Mouse (Mus musculus): ENCODE results near the gene Hs1bp3. TPM values are rescaled to one million over a fixed set of nuclear protein-coding genes. Genes with fewer than 3 reads are reported as not detected.

Gene Hs1bp3
- 10 to 100 TPM; 13.9 to 20.3 (median 17.1) TPM for total RNA-seq (2022)

- DNase-seq (ENCODE audit: low spot score) = peak; percentile 77
Observed at GRCm38 (mm10) chr12:8313270-8313771, at the start of gene Hs1bp3. Gene Hs1bp3 (plus strand): TSS chr12:8313432.

- DNase-seq (ENCODE audit: low spot score) = no peak
Observed at GRCm38 (mm10) chr12:8266311-8266710, 46.9 kb upstream of the Hs1bp3 start.

- DNase-seq (ENCODE audit: low spot score) = no peak
Observed at GRCm38 (mm10) chr12:8269627-8270026, 43.6 kb upstream of the Hs1bp3 start.

- DNase-seq (ENCODE audit: low spot score) = no peak
Observed at GRCm38 (mm10) chr12:8271405-8271804, 41.8 kb upstream of the Hs1bp3 start.

- no peak for DNase-seq (ENCODE audit: low spot score)
Observed at GRCm38 (mm10) chr12:8273471-8274171, 39.6 kb upstream of the Hs1bp3 start.

- DNase-seq (ENCODE audit: low spot score) = no peak
Observed at GRCm38 (mm10) chr12:8275424-8275823, 37.8 kb upstream of the Hs1bp3 start.

- no peak for DNase-seq (ENCODE audit: low spot score)
Observed at GRCm38 (mm10) chr12:8281225-8282017, 31.8 kb upstream of the Hs1bp3 start.

GRCm38 (mm10) chr12:8287970-8288369 is 25.3 kb upstream of the Hs1bp3 start:
- DNase-seq (ENCODE audit: low spot score) = no peak

- DNase-seq (ENCODE audit: low spot score) = no peak
Observed at GRCm38 (mm10) chr12:8289099-8289498, 24.1 kb upstream of the Hs1bp3 start.

GRCm38 (mm10) chr12:8289499-8289898 is 23.7 kb upstream of the Hs1bp3 start:
- no peak for DNase-seq (ENCODE audit: low spot score)

GRCm38 (mm10) chr12:8291157-8291853 is 21.9 kb upstream of the Hs1bp3 start:
- no peak for DNase-seq (ENCODE audit: low spot score)

GRCm38 (mm10) chr12:8295307-8295913 is 17.8 kb upstream of the Hs1bp3 start:
- no peak for DNase-seq (ENCODE audit: low spot score)

GRCm38 (mm10) chr12:8296154-8296553 is 17.1 kb upstream of the Hs1bp3 start:
- DNase-seq (ENCODE audit: low spot score) = no peak

GRCm38 (mm10) chr12:8297586-8298214 is 15.5 kb upstream of the Hs1bp3 start:
- DNase-seq (ENCODE audit: low spot score) = no peak

GRCm38 (mm10) chr12:8298361-8299142 is 14.7 kb upstream of the Hs1bp3 start:
- DNase-seq (ENCODE audit: low spot score) = no peak

GRCm38 (mm10) chr12:8299143-8300110 is 13.8 kb upstream of the Hs1bp3 start:
- no peak for DNase-seq (ENCODE audit: low spot score)

- no peak for DNase-seq (ENCODE audit: low spot score)
Observed at GRCm38 (mm10) chr12:8300111-8300480, 13.1 kb upstream of the Hs1bp3 start.

GRCm38 (mm10) chr12:8300521-8300920 is 12.7 kb upstream of the Hs1bp3 start:
- no peak for DNase-seq (ENCODE audit: low spot score)

All from heart, adult 8-10 months (tissue).